Mouse (Mus musculus) lung, postnatal 0 days (tissue): ENCODE measurements at regions not wholly inside any gene's neighbourhood (a gene's known extent, or its start where the extent isn't known, plus 50 kb on each side); places are given as distances from the start of the nearest gene placed in this dataset.

Experiments
- ATAC-seq: fragments of 200-750 bp; cut with Nextera tagmentation; 2 replicates; pipeline ENCODE4 v1.8.0; 2017; ENCODE audit warnings: moderate library complexity
- DNase-seq: peaks from one replicate; pipeline ENCODE4 v3.0.0-alpha.2; 2016; ENCODE audit warnings: low spot score
- H3K27ac ChIP-seq: fragments of 300-500 bp; sonication (generic); 2 replicates; pipeline ENCODE4 v1.5.1; 2014; ENCODE audit warnings: antibody characterized with exemption, mild to moderate bottlenecking, low read length, mixed read lengths
- H3K27me3 ChIP-seq: fragments of 300-500 bp; sonication (generic); replicated peaks from 2 replicates; pipeline ENCODE4 v1.6.1; 2014; ENCODE audit warnings: low read length, mixed read lengths; ENCODE audit not compliant: insufficient read depth
- H3K36me3 ChIP-seq: fragments of 300-500 bp; sonication (generic); 2 replicates; pipeline ENCODE4 v1.6.1; 2014; ENCODE audit warnings: low read length, mixed read lengths; ENCODE audit not compliant: insufficient read depth
- H3K4me1 ChIP-seq: fragments of 300-500 bp; sonication (generic); 2 replicates; pipeline ENCODE4 v1.6.1; 2014; ENCODE audit warnings: antibody characterized with exemption, low read depth, low read length, mixed read lengths; ENCODE audit not compliant: insufficient read depth
- H3K4me2 ChIP-seq: fragments of 300-500 bp; sonication (generic); replicated peaks from 2 replicates; pipeline ENCODE4 v1.6.1; 2014; ENCODE audit warnings: low read depth, mild to moderate bottlenecking, low read length, moderate library complexity, mixed read lengths
- H3K4me3 ChIP-seq: fragments of 300-500 bp; sonication (generic); 2 replicates; pipeline ENCODE4 v1.5.1; 2014; ENCODE audit warnings: low read depth, low read length
- H3K9ac ChIP-seq: fragments of 300-500 bp; sonication (generic); replicated peaks from 2 replicates; pipeline ENCODE4 v1.6.1; 2014; ENCODE audit warnings: low read depth, mild to moderate bottlenecking
- H3K9me3 ChIP-seq: fragments of 300-500 bp; sonication (generic); 2 replicates; pipeline ENCODE4 v1.6.1; 2016; ENCODE audit warnings: low read length, mixed read lengths
- CTCF ChIP-seq: IDR thresholded peaks from 2 replicates; pipeline ENCODE4 v1.5.1; 2016; ENCODE audit warnings: antibody characterized with exemption, mild to moderate bottlenecking
- EP300 ChIP-seq: IDR thresholded peaks from 2 replicates; pipeline ENCODE4 v1.6.1; 2016; ENCODE audit warnings: antibody characterized with exemption, mild to moderate bottlenecking, control low read depth
- WGBS: fragments of 180-500 bp; shearing (Covaris S2); extraction: QIAGEN DNeasy Blood & Tissue Kit; methylation state at CpG from one replicate; pipeline ENCODE4 v1.1.7; 2014; 5-methylcytosine and 5-hydroxymethylcytosine counted together

GRCm38 (mm10) chr10:96479786-96480185, 137.0 kb upstream of the Btg1 start:
- no peaks in the 10 kb centered on the region for H3K27me3 ChIP-seq

GRCm38 (mm10) chr10:96480453-96481324, 136.1 kb upstream of the Btg1 start:
- TF ChIP-seq CTCF (no peak), EP300 (no peak)
- no peaks in the 10 kb centered on the region for H3K27me3 ChIP-seq
- 0 out of 2 replicates have a peak overlapping the region, but pooled peaks have one; percentile 16 for H3K9ac ChIP-seq
- no peak overlapping the region; the same call in 1 of the 2 replicates for H3K27ac ChIP-seq
- H3K36me3 ChIP-seq: no peaks in the 10 kb centered on the region
- H3K4me2 ChIP-seq: no peak overlapping the region; the same call in 1 of the 2 replicates
- DNase-seq (peak; percentile 35), ATAC-seq (no peak)
- no peak overlapping the region for H3K4me3 ChIP-seq
- H3K4me1 ChIP-seq: 0 out of 2 replicates have a peak, but pooled peaks cover 6% of the 10 kb centered on the region
- H3K9me3 ChIP-seq: no peaks in the 10 kb centered on the region
- WGBS: 34% methylated on average over 14 of the region's 14 CpGs

More at GRCm38 (mm10) chr10:96479786-96480185, 137.0 kb upstream of the Btg1 start:
- ATAC-seq (no peak), DNase-seq (peak; percentile 15)
- Histone ChIP-seq H3K9me3 (no peaks in the 10 kb centered on the region), H3K4me1 (0 out of 2 replicates have a peak, but pooled peaks cover 6% of the 10 kb centered on the region), H3K9ac (no peak overlapping the region), H3K4me2 (no peak overlapping the region; the same call in 1 of the 2 replicates), H3K27ac (no peak overlapping the region), H3K4me3 (no peak overlapping the region), H3K36me3 (no peaks in the 10 kb centered on the region)
- TF ChIP-seq EP300 (no peak), CTCF (no peak)
- WGBS: 50% methylated on average over 8 of the region's 8 CpGs

GRCm38 (mm10) chr10:96481325-96481638, 135.5 kb upstream of the Btg1 start:
- Histone ChIP-seq H3K9me3 (no peaks in the 10 kb centered on the region), H3K4me3 (no peak overlapping the region), H3K9ac (no peak overlapping the region), H3K27ac (no peak overlapping the region), H3K4me2 (no peak overlapping the region), H3K4me1 (0 out of 2 replicates have a peak, but pooled peaks cover 6% of the 10 kb centered on the region), H3K27me3 (no peaks in the 10 kb centered on the region), H3K36me3 (no peaks in the 10 kb centered on the region)
- ATAC-seq (no peak), DNase-seq (no peak)
- no peak for TF ChIP-seq CTCF
- no peak for TF ChIP-seq EP300
- 69% methylated on average over 8 of the region's 8 CpGs for WGBS

- Histone ChIP-seq H3K4me2 (no peak overlapping the region), H3K9ac (no peak overlapping the region), H3K4me3 (no peak overlapping the region), H3K27me3 (no peaks in the 10 kb centered on the region), H3K27ac (no peak overlapping the region), H3K36me3 (no peaks in the 10 kb centered on the region), H3K4me1 (no peaks in the 10 kb centered on the region), H3K9me3 (no peaks in the 10 kb centered on the region)
- TF ChIP-seq EP300 (no peak), CTCF (no peak)
- DNase-seq: no peak
- WGBS: 92% methylated on average over 3 of the region's 3 CpGs
- no peak for ATAC-seq
Measured at GRCm38 (mm10) chr10:96486724-96487123, 130.1 kb upstream of the Btg1 start.

- DNase-seq: peak; percentile 66
- TF ChIP-seq EP300 (peak; percentile 47), CTCF (no peak)
Measured at GRCm38 (mm10) chr10:96493706-96494105, 123.1 kb upstream of the Btg1 start.

GRCm38 (mm10) chr10:96496700-96497099, 120.1 kb upstream of the Btg1 start:
- TF ChIP-seq CTCF: no peak
- peak; percentile 25; the same call in 1 of the 2 replicates for TF ChIP-seq EP300
- Histone ChIP-seq H3K9ac (no peak overlapping the region), H3K27me3 (no peaks in the 10 kb centered on the region), H3K27ac (no peak overlapping the region), H3K36me3 (no peaks in the 10 kb centered on the region), H3K4me2 (no peak overlapping the region), H3K4me3 (no peak overlapping the region), H3K4me1 (no peaks in the 10 kb centered on the region), H3K9me3 (no peaks in the 10 kb centered on the region)
- ATAC-seq (no peak), DNase-seq (peak; percentile 31)
- 93% methylated on average over 3 of the region's 3 CpGs for WGBS

More at GRCm38 (mm10) chr10:96493706-96494105, 123.1 kb upstream of the Btg1 start:
- no peaks in the 10 kb centered on the region for H3K27me3 ChIP-seq
- H3K9me3 ChIP-seq: no peaks in the 10 kb centered on the region
- no peak overlapping the region for H3K4me3 ChIP-seq
- 25% methylated on average over 1 of the region's 1 CpGs for WGBS
- H3K9ac ChIP-seq: no peak overlapping the region
- H3K4me1 ChIP-seq: no peaks in the 10 kb centered on the region
- no peak overlapping the region for H3K27ac ChIP-seq
- H3K4me2 ChIP-seq: no peak overlapping the region
- no peaks in the 10 kb centered on the region for H3K36me3 ChIP-seq
- peak; percentile 67 for ATAC-seq
